Mouse (Mus musculus) heart, adult 18-20 months (tissue): ENCODE results near the gene Gabrr3. TPM values are rescaled to one million over a fixed set of nuclear protein-coding genes. Genes with fewer than 3 reads are reported as not detected.
A peak's percentile ranks its signal among the peaks of the same experiment; 100 is the strongest.

Experiments used
- DNase-seq, 2 experiments: peaks; one replicate each; pipeline ENCODE4 v3.0.0; 2021 to 2022; ENCODE audit warnings: mixed read lengths in 1 of 2
- total RNA-seq, 2 experiments: library from RNA; stranded (reverse); gene quantifications; 2 replicates each; pipeline ENCODE4 v1.2.3; 2021

Gabrr3 gene
- total RNA-seq, 2 experiments from 2014 or later: 0.07 TPM; not detected in 1

- DNase-seq: peak; percentile 84 to 87
Measured at GRCm38 (mm10) chr16:59471637-59472278, 64.6 kb downstream of the Gabrr3 start, which contains the start of gene Riox2. Gene Riox2 (plus strand): TSS chr16:59471775.

- DNase-seq: no peak
Measured at GRCm38 (mm10) chr16:59472546-59472945, 65.4 kb downstream of the Gabrr3 start.

GRCm38 (mm10) chr16:59474788-59475187, 67.7 kb downstream of the Gabrr3 start:
- peak; percentile 52 to 82 for DNase-seq

- no peak for DNase-seq
Measured at GRCm38 (mm10) chr16:59477955-59478354, 70.8 kb downstream of the Gabrr3 start.

GRCm38 (mm10) chr16:59487239-59487638, 80.1 kb downstream of the Gabrr3 start:
- no peak for DNase-seq

GRCm38 (mm10) chr16:59487975-59488548, 80.9 kb downstream of the Gabrr3 start:
- DNase-seq: no peak

- DNase-seq: no peak
Measured at GRCm38 (mm10) chr16:59493199-59493598, 86.1 kb downstream of the Gabrr3 start.

GRCm38 (mm10) chr16:59497947-59498346, 90.8 kb downstream of the Gabrr3 start:
- no peak for DNase-seq

- no peak for DNase-seq
Measured at GRCm38 (mm10) chr16:59499180-59499579, 92.0 kb downstream of the Gabrr3 start.

GRCm38 (mm10) chr16:59509830-59510229, 102.7 kb downstream of the Gabrr3 start:
- DNase-seq: no peak

Other genes starting within 250 kb of the Gabrr3 start
- not detected for gene Olfr196, start 236.9 kb upstream of the Gabrr3 start, total RNA-seq
- gene Olfr198, start 203.8 kb upstream of the Gabrr3 start, total RNA-seq: not detected
- gene Olfr199, start 187.6 kb upstream of the Gabrr3 start, total RNA-seq: not detected
- not detected for gene Olfr201, start 134.7 kb upstream of the Gabrr3 start, total RNA-seq
- not detected for gene Olfr202, start 120.5 kb upstream of the Gabrr3 start, total RNA-seq
- not detected for gene Olfr203, start 108.5 kb upstream of the Gabrr3 start, total RNA-seq
- not detected for gene Olfr204, start 89.1 kb upstream of the Gabrr3 start, total RNA-seq
- gene Olfr205, start 76.2 kb upstream of the Gabrr3 start, total RNA-seq: not detected
- not detected for gene Olfr206, start 58.1 kb upstream of the Gabrr3 start, total RNA-seq
- not detected for gene Olfr209, start 43.3 kb upstream of the Gabrr3 start, total RNA-seq
- 10 to 100 TPM; 16.9 to 17.2 TPM for gene Riox2, start 64.4 kb downstream of the Gabrr3 start, total RNA-seq
- 10 to 100 TPM; 71.9 to 73.5 TPM for gene Crybg3, start 193.6 kb downstream of the Gabrr3 start, total RNA-seq
- gene Arl6, start 232.1 kb downstream of the Gabrr3 start, total RNA-seq: 1 to 10 TPM; 3.0 to 4.0 TPM